Mouse (Mus musculus) left cerebral cortex, adult 6 months (tissue): Measurements from ENCODE around the gene Xab2. TPM values are rescaled to one million over a fixed set of nuclear protein-coding genes. Genes with fewer than 3 reads are reported as not detected.

Experiments
- long read RNA-seq, 2 experiments: library from polyadenylated mRNA; unstranded; transcript quantifications; one replicate each; pipeline ENCODE4 v2.0.0; 2019 to 2020
- polyA plus RNA-seq: library from polyadenylated mRNA; unstranded; fragments of <200 nt; fragmentation: Nextera tagmentation; gene quantifications from 2 replicates; pipeline ENCODE4 v1.2.3, GENCODE M21; 2021

Xab2 gene
- 21.7 and 27.5 TPM in 2 replicates for polyA plus RNA-seq
- long read RNA-seq, experiment 1, full-length matches to known transcripts: 234 of 290 reads
- long read RNA-seq, experiment 1, partial matches to known transcripts: 13 of 290 reads
- long read RNA-seq, experiment 1, other reads (novel, unspliced or antisense): 43 of 290 reads
- long read RNA-seq, experiment 2, transcript Xab2-201 (19 exons, 2,677 nt): major isoform, 20 of 37 reads
- long read RNA-seq, experiment 2, partial matches to known transcripts: 14 of 37 reads
- long read RNA-seq, experiment 2, other reads (novel, unspliced or antisense): 3 of 37 reads

GRCm38 (mm10) chr8:3621199-3621970 is at the start of gene Xab2, which contains the start of gene Pet100:
TSS of gene Xab2 (minus strand) at chr8:3621316.
TSS of gene Pet100 (plus strand) at chr8:3621548.

GRCm38 (mm10) chr8:3665507-3665906 is 44.4 kb upstream of the Xab2 start, which contains the start of gene Mcemp1:
TSS of gene Mcemp1 (plus strand) at chr8:3665754.

GRCm38 (mm10) chr8:3655526-3655925 is 34.4 kb upstream of the Xab2 start, which contains the start of gene Retn:
TSS of gene Retn (plus strand) at chr8:3655770.

GRCm38 (mm10) chr8:3630647-3631477 is 9.7 kb upstream of the Xab2 start, which contains the start of gene Stxbp2:
TSS of gene Stxbp2 (plus strand) at chr8:3630955.

GRCm38 (mm10) chr8:3625445-3625844 is 4.3 kb upstream of the Xab2 start, which contains the start of gene Pcp2:
TSS of gene Pcp2 (minus strand) at chr8:3625545.

GRCm38 (mm10) chr8:3586993-3587390 is 34.1 kb downstream of the Xab2 start, which contains the start of gene Camsap3:
TSS of gene Camsap3 (plus strand) at chr8:3587293.

GRCm38 (mm10) chr8:3567641-3568371 is 53.3 kb downstream of the Xab2 start, which contains the start of gene C330021F23Rik:
TSS of gene C330021F23Rik (plus strand) at chr8:3567990.

Other genes with a start within 250 kb of the Xab2 start
- 4.1 and 6.3 TPM in 2 replicates for gene Arhgef18, start 228.3 kb downstream of the Xab2 start, polyA plus RNA-seq
- gene Pex11g, start 153.6 kb downstream of the Xab2 start, polyA plus RNA-seq: 1.1 and 1.6 TPM in 2 replicates
- gene Tex45, start 150.5 kb downstream of the Xab2 start, polyA plus RNA-seq: 0.06 TPM in 1 of 2 replicates, not detected in the other
- gene Zfp358, start 128.2 kb downstream of the Xab2 start, polyA plus RNA-seq: 8.2 and 24.2 TPM in 2 replicates
- 37.8 and 71.3 TPM in 2 replicates for gene Mcoln1, start 120.9 kb downstream of the Xab2 start, polyA plus RNA-seq
- 10.3 and 13.0 TPM in 2 replicates for gene Pnpla6, start 105.9 kb downstream of the Xab2 start, polyA plus RNA-seq
- 0.14 and 0.26 TPM in 2 replicates for gene C330021F23Rik, start 53.3 kb downstream of the Xab2 start, polyA plus RNA-seq
- 5.9 and 11.8 TPM in 2 replicates for gene Camsap3, start 34.0 kb downstream of the Xab2 start, polyA plus RNA-seq
- gene Pet100, start 232 bp upstream of the Xab2 start, polyA plus RNA-seq: 129 and 140 TPM in 2 replicates
- 0.61 TPM in 1 of 2 replicates, not detected in the other for gene Pcp2, start 4.2 kb upstream of the Xab2 start, polyA plus RNA-seq
- gene Stxbp2, start 9.6 kb upstream of the Xab2 start, polyA plus RNA-seq: 10.6 and 12.6 TPM in 2 replicates
- gene Retn, start 34.5 kb upstream of the Xab2 start, polyA plus RNA-seq: 1.0 and 1.8 TPM in 2 replicates
- 0.24 TPM in 1 of 2 replicates, not detected in the other for gene Mcemp1, start 44.4 kb upstream of the Xab2 start, polyA plus RNA-seq
- gene Fcor, start 51.0 kb upstream of the Xab2 start, polyA plus RNA-seq: 50.2 and 52.3 TPM in 2 replicates
- 22.8 and 24.6 TPM in 2 replicates for gene Trappc5, start 55.0 kb upstream of the Xab2 start, polyA plus RNA-seq
- 0.05 TPM in 1 of 2 replicates, not detected in the other for gene Fcer2a, start 72.9 kb upstream of the Xab2 start, polyA plus RNA-seq
- 0.33 TPM in 1 of 2 replicates, not detected in the other for gene Clec4g, start 99.3 kb upstream of the Xab2 start, polyA plus RNA-seq
- gene Cd209a, start 127.7 kb upstream of the Xab2 start, polyA plus RNA-seq: 3.2 and 3.4 TPM in 2 replicates
- 0.11 TPM in 1 of 2 replicates, not detected in the other for gene Cd209e, start 233.0 kb upstream of the Xab2 start, polyA plus RNA-seq